Mouse (Mus musculus) limb, embryonic 14.5 days (tissue): Measurements from ENCODE around the gene Ahcy. TPM values are rescaled to one million over a fixed set of nuclear protein-coding genes. Genes with fewer than 3 reads are reported as not detected.
"Not testable (repeated sequence)": the region's sequence is repeated elsewhere in the genome, so short reads cannot be mapped to it uniquely, and the experiment has no call there.

ENCODE experiments used
- ATAC-seq: fragments of 200-750 bp; cut with Nextera tagmentation; 2 replicates; pipeline ENCODE4 v1.8.0; 2017; ENCODE audit warnings: low read depth, moderate number of reproducible peaks, moderate TSS enrichment; ENCODE audit not compliant: low FRiP score
- DNase-seq: peaks from one replicate; pipeline ENCODE4 v3.0.0-alpha.2; 2015; ENCODE audit warnings: low spot score
- H3K27ac ChIP-seq: fragments of 300-500 bp; sonication (generic); replicated peaks from 2 replicates; pipeline ENCODE4 v1.5.1; 2014; ENCODE audit warnings: low read depth, mild to moderate bottlenecking, low read length, moderate library complexity, mixed read lengths
- H3K27me3 ChIP-seq: fragments of 300-500 bp; sonication (generic); 2 replicates; pipeline ENCODE4 v1.6.1; 2014; ENCODE audit warnings: low read length, mixed read lengths; ENCODE audit not compliant: control insufficient read depth, insufficient read depth
- H3K36me3 ChIP-seq: fragments of 300-500 bp; sonication (generic); 2 replicates; pipeline ENCODE4 v1.6.1; 2014; ENCODE audit warnings: mild to moderate bottlenecking, low read length, moderate library complexity, mixed read lengths; ENCODE audit not compliant: control insufficient read depth, insufficient read depth
- H3K4me1 ChIP-seq: fragments of 300-500 bp; sonication (generic); 2 replicates; pipeline ENCODE4 v1.6.1; 2014; ENCODE audit warnings: antibody characterized with exemption, low read length, mixed read lengths; ENCODE audit not compliant: control insufficient read depth, insufficient read depth
- H3K4me2 ChIP-seq: fragments of 300-500 bp; sonication (generic); replicated peaks from 2 replicates; pipeline ENCODE4 v1.6.1; 2014; ENCODE audit warnings: low read depth, mild to moderate bottlenecking, low read length, moderate library complexity; ENCODE audit not compliant: severe bottlenecking
- H3K4me3 ChIP-seq: fragments of 300-500 bp; sonication (generic); replicated peaks from 2 replicates; pipeline ENCODE4 v1.5.1; 2014; ENCODE audit warnings: low read length
- H3K9ac ChIP-seq: fragments of 300-500 bp; sonication (generic); 2 replicates; pipeline ENCODE4 v1.6.1; 2014; ENCODE audit warnings: mild to moderate bottlenecking, low read depth, low read length, moderate library complexity; ENCODE audit not compliant: severe bottlenecking
- H3K9me3 ChIP-seq: fragments of 300-500 bp; sonication (generic); 2 replicates; pipeline ENCODE4 v1.6.1; 2016; ENCODE audit warnings: low read length; ENCODE audit not compliant: control insufficient read depth
- POLR2A ChIP-seq: fragments of 200-500 bp; IDR thresholded peaks from 2 replicates; pipeline ENCODE4 v1.8.0; 2012; ENCODE audit warnings: inconsistent platforms, mild to moderate bottlenecking, moderate library complexity, borderline replicate concordance; ENCODE audit not compliant: insufficient read depth, insufficient read length; ENCODE audit errors: extremely low read depth
- whole genome bisulfite sequencing: fragments of 180-500 bp; shearing (Covaris S2); extraction: QIAGEN DNeasy Blood & Tissue Kit; methylation state at CpG from one replicate; pipeline ENCODE4 v1.1.7; 2014; 5-methylcytosine and 5-hydroxymethylcytosine counted together
- polyA plus RNA-seq, 2 experiments: library from polyadenylated mRNA; depleted of rRNA in 1 of 2; stranded (reverse) in 1 of 2; unstranded in 1 of 2; fragments of >200 nt; fragmentation: Nextera tagmentation in 1 of 2; extraction: Ambion mirVana in 1 of 2; gene quantifications; 2 replicates each; pipeline versions ENCODE4 v1.2.1 to v1.2.3; 2012 to 2014

The Ahcy gene
- polyA plus RNA-seq, 2 experiments: 70.5 to 123 TPM

DNA sequence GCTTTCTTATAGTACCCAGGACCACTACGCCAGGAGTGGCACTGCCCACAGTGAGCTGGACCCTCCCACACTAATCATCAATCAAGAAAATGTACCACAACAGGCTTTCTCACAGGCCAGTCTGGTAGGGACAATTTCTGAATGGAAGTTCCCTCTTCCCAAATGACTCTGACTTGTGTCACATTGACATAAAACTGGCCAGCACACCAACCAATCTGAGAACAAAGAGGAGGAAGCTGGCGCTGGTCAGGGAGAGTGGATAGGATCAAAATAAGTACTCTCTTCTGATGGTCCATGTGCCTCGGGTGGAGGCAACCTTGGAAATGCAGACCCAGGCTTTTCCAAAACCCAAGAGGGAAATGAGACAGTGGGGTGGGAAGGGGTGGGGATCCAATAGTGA is 29.8 kb downstream of the Ahcy start:
- no peak for TF ChIP-seq POLR2A
- WGBS: 58% methylated on average over 3 of the region's 3 CpGs
- DNase-seq (no peak), ATAC-seq (no peak)
- no peaks in the 10 kb centered on the region for H3K36me3 ChIP-seq
- no peak overlapping the region for H3K4me2 ChIP-seq
- H3K4me1 ChIP-seq: 0 out of 2 replicates have a peak, but pooled peaks cover 4% of the 10 kb centered on the region
- no peaks in the 10 kb centered on the region for H3K9me3 ChIP-seq
- no peaks in the 10 kb centered on the region for H3K27me3 ChIP-seq
- H3K27ac ChIP-seq: no peak overlapping the region
- no peak overlapping the region for H3K4me3 ChIP-seq
- no peak overlapping the region for H3K9ac ChIP-seq

DNA sequence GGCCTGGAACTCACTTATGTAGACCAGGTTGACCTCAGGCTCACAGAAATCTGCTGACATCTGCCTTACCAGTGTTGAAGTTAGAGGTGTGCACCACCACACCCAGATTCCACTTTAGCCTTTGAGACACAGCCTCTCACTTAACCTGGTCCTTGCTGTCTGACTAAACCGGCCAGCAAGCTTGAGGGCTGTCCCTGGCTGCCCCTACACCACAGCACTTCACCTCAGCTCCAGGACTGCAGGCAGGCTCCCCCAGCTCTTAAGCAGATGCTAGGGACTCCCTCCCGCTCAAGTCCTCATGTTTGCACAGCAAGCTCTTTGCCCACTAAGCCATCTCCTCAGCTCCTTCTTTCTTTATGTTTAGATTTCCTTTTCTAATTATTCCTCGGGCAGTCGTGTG is 34.3 kb downstream of the Ahcy start:
- H3K9me3 ChIP-seq: no peaks in the 10 kb centered on the region
- H3K4me2 ChIP-seq: no peak overlapping the region
- ATAC-seq: no peak
- no peaks in the 10 kb centered on the region for H3K36me3 ChIP-seq
- H3K9ac ChIP-seq: no peak overlapping the region
- H3K27ac ChIP-seq: no peak overlapping the region
- no peak for TF ChIP-seq POLR2A
- WGBS: 68% methylated on average over 4 of the region's 4 CpGs
- no peaks in the 10 kb centered on the region for H3K27me3 ChIP-seq
- no peaks in the 10 kb centered on the region for H3K4me1 ChIP-seq
- H3K4me3 ChIP-seq: no peak overlapping the region
- DNase-seq: no peak

DNA sequence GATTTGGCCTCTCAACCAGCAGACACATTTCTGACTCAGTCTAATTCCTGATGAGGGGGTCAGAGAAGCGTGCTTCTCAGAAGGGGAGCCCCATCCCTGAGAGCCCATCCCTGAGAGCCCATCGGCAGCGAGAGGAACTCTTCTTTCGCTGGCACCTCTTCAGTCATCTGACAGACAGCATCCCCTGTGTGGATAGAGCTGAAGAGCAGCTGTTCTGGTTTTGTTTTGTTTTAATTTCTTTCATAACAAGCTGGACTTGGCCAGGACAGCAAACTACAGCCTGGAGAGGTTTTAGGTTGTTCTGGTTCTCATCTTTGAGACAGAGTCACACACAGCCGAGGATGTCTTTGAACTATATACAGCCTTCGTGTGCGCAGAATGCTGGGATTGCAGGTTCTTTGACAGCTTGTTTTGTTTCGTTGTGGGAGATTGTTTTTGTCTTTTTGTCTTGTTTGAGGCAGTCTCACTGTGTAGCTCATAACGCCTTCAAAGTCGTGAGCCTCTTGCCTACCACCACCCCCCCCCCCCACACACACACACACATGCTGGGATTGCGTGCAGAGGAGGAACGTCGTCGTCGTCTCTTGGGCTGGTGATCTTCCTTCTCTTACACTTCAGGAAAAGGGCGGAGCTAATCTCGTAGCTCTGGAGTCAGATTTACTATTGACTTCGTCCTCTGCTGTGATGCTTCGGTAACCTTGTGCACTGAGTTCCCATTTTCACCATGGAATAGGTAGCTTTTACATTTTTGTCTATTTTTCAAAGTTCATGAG is 41.2 kb downstream of the Ahcy start:
- ATAC-seq: no peak
- Histone ChIP-seq H3K4me2 (no peak overlapping the region), H3K4me1 (no peaks in the 10 kb centered on the region), H3K4me3 (no peak overlapping the region), H3K9ac (no peak overlapping the region), H3K27me3 (no peaks in the 10 kb centered on the region), H3K36me3 (no peaks in the 10 kb centered on the region), H3K9me3 (no peaks in the 10 kb centered on the region), H3K27ac (no peak overlapping the region)
- peak; percentile 15 for DNase-seq
- WGBS: 39% methylated on average over 19 of the region's 19 CpGs
- TF ChIP-seq POLR2A: no peak

DNA sequence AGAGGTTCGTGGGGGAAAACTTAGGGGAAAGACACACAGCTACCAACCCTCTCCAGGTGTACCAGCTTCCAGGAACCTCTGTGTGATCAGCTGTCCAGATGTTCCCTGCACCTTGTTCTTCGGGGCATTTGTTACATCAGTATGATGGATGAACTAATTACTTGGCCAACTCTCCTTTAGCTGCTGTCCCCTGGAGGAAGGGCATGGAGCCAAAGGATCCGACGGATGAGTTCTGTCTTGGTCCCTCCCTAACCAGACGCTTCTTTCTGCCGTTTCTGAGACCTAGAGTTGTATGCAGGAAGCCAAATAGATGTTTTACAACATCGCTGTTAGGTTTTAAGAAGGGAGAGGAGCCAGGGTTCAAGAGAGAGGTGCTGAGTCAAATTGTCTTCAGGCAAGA is 43.5 kb downstream of the Ahcy start:
- DNase-seq: no peak
- H3K4me1 ChIP-seq: no peaks in the 10 kb centered on the region
- H3K27ac ChIP-seq: no peak overlapping the region
- no peak for TF ChIP-seq POLR2A
- H3K9ac ChIP-seq: no peak overlapping the region
- no peak overlapping the region for H3K4me3 ChIP-seq
- no peak for ATAC-seq
- H3K9me3 ChIP-seq: no peaks in the 10 kb centered on the region
- no peak overlapping the region for H3K4me2 ChIP-seq
- H3K27me3 ChIP-seq: no peaks in the 10 kb centered on the region
- H3K36me3 ChIP-seq: no peaks in the 10 kb centered on the region
- WGBS: 49% methylated on average over 7 of the region's 7 CpGs

DNA sequence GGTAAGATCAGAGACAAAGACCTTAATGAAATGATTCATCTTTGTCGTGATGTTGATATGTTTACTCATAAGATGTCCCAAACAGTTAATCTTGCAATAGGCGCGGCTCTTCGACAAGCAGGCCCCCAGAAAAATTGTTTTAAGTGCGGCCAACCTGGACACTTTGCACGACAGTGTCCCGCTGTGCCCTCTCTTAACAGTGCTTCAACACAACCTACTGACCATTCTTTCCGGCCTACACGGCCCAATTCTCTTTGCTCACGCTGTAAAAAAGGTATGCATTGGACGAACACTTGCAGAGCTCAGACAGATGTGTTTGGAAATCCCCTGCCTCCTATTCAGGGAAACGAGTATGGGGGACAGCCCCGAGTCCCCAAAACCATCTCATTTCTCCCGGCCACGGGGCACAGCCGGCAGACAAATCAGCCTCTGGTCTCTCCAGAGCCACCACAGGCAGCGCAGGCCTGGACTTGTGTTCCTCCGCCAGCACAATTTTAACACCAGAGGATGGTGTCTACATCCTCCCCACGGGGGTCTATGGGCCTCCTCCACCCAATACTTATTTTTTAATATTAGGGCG is 54.0 kb downstream of the Ahcy start:
- H3K27me3 ChIP-seq, H3K36me3 ChIP-seq, H3K9me3 ChIP-seq, H3K27ac ChIP-seq, DNase-seq, ATAC-seq, H3K4me1 ChIP-seq, H3K4me3 ChIP-seq, H3K9ac ChIP-seq: not testable (repeated sequence)
- peak overlapping the region; percentile 79; the same call in 1 of the 2 replicates for H3K4me2 ChIP-seq
- WGBS: 25% methylated on average over 20 of the region's 20 CpGs
